Mouse (Mus musculus) cerebellum, postnatal 36 days (tissue): ENCODE measurements around the gene Zscan10.

Experiments used
- DNase-seq, 2 experiments: peaks; one replicate each; pipeline ENCODE4 v3.0.0; 2021 to 2022; ENCODE audit warnings: mixed read lengths in 2 of 2

Zscan10 gene

DNA sequence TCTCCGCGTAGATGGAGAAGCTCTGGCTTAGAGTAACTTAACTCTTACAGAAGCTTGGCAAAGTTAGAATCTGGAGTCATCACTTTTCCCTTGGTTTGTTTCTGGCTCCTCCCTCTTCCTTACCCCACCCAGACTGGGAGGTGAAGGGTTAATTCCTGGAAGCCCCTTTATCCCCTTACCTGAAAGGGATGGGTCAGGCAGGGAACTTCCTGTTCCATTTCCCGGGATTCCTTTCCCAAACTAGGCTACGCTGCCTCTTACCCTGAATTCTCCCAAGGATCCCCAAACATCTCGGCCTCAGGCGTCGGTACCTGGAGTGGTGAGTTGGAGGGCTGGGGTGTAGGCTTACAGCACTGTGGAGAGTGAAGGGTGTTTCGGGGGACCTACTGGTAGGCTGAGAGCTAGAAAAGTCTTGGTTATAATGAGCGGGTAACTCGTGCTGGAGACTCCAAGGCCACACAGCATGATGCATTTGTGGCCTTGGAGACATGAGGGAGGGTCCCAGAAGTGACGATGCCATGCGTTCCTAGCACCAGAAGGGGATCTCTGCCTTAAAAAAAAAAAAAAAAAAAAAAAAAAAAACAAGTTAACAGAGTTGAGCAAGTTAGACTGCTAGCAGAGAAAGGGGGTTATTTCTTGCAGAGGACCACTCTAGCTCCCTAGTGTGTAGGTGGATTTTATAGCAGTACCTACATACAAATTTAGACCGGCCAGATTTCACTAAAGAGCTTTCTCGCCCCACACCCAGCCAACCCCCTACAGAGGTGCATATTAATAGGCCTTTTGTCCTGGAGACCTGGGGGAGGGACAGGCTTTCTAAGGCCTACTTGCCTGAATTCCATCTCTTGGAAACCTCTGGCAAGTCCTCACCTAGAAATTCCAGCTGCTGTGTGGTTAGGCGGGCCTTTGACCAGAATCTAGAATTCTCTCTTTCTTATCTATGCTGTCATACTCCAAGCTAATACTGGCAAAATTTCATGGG lies at the start of gene Zscan10:
Gene Zscan10, plus strand, starts transcription at position 216 of the 982 bp plus-strand sequence.
- DNase-seq: no peak

DNA sequence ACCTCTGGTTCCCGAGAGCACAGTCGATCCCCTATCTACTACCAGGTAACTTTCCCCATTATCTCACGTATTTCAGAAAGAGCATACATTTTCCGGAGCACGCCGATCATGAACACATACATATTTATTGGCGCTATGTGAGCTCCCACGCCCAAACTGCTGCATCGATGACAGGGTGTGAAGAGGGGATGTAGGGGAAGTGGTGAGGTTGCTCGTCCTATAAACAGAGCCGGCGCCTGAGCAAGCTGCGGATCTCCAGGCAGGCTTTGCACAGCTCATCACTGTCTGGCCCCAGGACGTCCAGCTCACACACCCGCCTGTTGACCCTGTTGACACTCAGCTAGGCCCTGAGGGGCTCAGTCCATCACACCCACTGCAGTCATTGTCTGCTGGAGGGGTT lies 49.8 kb upstream of the Zscan10 start:
- peak in 1 of 2 experiments; percentile 38 for DNase-seq

DNA sequence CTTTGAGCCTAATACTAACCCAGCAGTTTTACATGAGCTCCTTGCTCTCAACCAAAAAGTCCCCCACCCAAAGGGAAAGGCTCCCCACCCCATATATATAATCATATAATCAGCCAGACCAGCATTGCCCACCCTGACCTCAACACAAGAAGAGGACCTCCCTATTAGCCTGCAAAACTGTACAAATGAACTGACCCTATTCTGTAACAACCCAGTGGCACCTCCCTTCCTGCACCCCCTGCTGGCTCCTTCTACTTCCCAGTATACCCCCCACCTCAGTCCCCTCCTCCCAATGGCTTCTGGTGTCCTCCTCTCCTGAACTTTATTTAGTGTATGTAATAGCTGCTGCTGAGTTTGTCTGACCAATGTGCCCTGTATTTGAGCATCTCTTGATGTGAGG lies 49.2 kb upstream of the Zscan10 start:
- no peak for DNase-seq

GRCm38 (mm10) chr17:23551963-23552362 lies 48.7 kb upstream of the Zscan10 start:
- no peak for DNase-seq

- DNase-seq: no peak
Measured at GRCm38 (mm10) chr17:23552896-23553633, 47.6 kb upstream of the Zscan10 start.

GRCm38 (mm10) chr17:23553634-23554120 lies 47.0 kb upstream of the Zscan10 start:
- DNase-seq: no peak

GRCm38 (mm10) chr17:23554321-23554720 lies 46.3 kb upstream of the Zscan10 start:
- DNase-seq: no peak

DNA sequence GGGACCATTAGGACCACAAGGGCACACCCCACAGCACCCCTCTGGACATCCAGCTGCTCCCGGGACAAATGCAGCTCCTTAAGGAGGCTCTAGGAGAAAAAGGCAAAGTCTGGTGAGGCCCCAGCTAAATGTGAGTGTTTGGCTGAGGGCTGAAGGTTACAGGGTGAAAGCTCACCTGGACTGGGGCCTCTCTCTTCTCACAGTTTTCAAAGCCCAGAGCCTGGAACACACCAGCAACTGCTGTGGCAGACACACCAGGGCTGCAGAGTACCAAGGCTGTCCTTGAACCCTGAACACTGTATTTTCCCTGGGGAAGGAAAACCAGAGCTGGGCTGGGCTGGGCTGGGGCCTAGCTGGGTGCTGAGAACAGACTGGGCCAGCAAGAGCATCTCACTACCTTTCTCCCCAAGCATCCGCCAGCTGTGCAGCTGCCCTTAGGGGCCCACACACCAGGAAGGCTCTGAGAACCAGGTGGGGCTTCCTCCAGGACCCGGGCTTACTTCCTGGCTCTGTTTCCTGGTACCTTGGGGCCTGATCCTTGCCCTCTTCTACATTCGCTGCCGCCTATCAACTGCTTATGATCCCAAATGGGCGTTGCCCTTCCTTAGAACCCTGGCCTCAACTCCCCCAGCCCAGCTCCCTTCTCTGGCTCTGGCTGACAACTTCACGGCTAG lies 45.3 kb upstream of the Zscan10 start:
- no peak for DNase-seq

GRCm38 (mm10) chr17:23559767-23560166 lies 40.9 kb upstream of the Zscan10 start:
- DNase-seq: peak; percentile 24 to 33

DNA sequence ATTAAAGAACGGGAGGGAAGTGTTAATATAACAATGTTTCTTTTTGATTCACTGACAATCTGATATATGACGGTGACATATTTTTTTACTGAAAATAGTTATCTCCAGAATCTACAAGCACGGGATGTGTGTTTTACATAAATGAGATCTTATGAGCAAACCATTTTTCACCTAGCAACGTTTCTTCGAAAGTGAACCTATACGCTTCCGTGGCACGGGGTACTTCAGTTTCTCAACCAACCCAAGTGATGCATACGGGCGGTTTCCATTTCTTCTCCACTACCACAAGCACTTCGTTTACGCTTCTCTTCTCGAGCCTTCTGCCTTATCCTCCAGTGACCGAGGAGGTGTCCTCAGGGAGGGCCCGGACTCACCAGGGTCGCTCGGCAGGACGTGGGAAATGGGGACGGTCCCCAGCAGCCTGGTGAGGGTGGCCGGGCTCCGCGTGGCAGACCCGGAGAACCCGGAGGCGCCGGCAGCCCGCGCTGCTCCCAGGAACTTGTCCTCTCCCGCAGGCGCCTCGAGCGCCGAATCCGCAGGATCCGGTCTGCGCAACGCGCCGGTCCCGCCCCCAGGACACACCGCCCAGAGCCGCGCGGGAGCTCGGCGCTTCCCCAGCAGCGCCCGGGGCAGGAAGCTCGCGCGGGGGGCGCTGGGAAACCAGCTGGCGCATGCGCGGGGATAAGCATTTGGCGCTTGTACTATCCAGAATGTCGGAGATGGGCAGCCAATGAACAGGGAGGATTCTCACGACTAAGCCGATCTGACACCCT lies 36.9 kb upstream of the Zscan10 start, which contains the start of gene Zfp213:
Gene Zfp213, minus strand, starts transcription at position 644 of the 773 bp plus-strand sequence.
- peak; percentile 96 to 98 for DNase-seq

DNA sequence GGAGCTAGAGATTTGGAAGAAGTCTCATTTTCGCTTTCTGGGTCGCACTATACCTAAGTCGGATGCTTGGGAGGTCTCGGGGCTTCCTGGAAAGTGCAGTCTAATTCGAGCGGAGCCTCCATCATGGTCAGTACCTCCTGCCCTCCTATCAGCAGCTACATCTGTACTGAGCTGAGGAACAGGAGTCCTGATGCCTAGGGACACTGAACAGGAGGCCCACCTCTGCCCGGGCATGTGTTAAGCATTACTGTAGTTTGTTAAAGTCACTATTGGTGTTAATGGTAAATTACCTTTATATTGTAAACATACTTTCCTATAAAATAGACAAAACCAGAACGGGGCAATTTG lies 36.3 kb upstream of the Zscan10 start:
- no peak for DNase-seq

DNA sequence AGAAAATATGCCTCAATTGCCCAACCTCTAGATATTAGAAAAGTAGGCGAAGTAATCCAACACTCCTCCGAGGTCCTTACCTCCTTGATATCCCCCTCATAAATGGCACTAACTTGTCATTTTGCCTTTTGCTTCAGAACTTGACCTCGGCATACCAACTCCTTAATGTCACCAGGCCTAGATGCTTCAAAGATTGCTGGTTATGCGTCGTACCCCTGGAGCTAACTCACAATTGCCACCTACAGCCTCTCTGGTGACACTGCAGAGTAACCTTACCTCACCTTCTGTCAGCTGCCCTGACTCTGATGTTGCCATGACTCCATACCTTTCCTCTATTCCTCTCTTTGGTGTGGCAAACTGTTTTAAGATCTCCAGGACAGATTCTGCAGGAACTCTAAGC lies 33.9 kb upstream of the Zscan10 start:
- no peak for DNase-seq

DNA sequence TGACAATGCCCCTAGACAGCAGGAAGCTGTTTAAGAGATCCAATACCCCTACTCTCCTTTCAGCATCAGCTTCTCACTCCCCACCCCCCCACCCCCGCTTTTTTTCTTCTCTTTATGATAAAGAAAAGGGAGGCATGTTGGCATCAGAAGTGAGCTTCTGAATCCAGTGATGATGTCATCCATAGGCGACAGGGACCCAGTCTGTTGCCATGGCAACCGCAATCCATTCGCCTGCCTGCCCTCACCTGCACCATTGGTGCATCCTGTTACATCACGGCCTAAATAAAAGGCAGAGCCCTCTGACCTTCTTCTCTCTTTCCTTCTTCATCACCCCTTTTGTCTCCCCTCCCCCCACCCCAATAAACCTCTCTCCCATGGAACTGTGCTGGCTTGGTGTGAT lies 32.3 kb upstream of the Zscan10 start:
- no peak for DNase-seq

DNA sequence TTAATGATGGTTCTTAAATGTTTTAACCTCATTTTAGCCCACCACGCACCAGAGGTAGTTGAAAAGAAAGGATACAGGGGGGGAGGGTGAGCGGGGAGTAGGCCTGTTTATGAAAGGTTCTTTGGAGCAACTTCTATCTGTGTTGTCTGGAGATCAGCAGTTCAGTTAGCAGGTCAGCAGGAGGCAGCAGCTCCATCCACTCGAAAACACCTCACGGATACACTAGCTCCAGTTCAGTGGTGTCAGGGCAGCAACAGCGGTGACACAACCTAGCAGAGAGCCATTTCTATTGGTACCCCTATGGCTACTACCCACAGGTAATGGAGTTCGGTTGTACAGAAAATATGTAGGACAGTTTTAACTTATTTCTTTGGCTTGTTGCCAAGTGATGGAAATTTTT lies 30.6 kb upstream of the Zscan10 start:
- DNase-seq: peak; percentile 29 to 40

DNA sequence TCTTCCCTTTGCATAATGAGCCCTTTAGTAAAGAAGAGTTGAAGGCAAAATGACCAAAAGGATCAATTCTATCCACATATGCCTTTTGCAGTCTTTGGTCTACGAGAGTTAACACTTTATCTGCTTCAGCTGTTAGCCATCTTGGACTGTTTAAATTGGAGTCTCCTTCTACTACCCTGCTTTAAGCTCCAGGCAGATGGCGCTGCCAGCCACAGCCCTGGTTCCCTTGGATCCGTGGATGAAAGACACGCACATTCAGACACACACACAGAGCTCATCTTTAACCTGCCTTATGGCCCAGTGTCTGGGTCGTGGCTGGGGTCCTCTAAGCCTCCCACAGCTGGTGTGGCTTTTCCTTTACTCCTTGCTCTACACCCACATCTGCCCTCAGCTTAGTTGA lies 29.6 kb upstream of the Zscan10 start:
- DNase-seq: no peak

DNA sequence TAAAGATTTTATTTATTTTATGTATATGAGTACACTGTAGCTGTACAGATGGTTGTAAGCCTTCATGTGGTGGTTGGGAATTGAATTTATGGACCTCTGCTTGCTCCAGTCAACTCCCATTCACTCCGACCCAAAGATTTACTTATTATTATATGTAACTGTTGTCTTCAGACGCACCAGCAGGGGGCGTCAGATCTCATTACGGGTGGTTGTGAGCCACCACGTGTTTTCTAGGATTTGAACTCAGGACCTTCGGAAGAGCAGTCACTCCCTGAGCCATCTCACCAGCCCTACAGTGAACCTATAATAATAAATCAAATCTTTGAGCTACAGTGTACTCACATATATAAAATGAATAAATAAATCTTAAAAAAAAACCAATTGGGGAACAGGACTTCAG lies 28.6 kb upstream of the Zscan10 start:
- DNase-seq: no peak

GRCm38 (mm10) chr17:23574130-23574529 lies 26.5 kb upstream of the Zscan10 start:
- DNase-seq: no peak

GRCm38 (mm10) chr17:23575951-23576552 lies 24.6 kb upstream of the Zscan10 start:
- no peak for DNase-seq

- no peak for DNase-seq
Measured at GRCm38 (mm10) chr17:23584786-23585185, 15.9 kb upstream of the Zscan10 start.

- DNase-seq: peak; percentile 66 to 78
Measured at GRCm38 (mm10) chr17:23585721-23586491, 14.8 kb upstream of the Zscan10 start.

- DNase-seq: no peak
Measured at GRCm38 (mm10) chr17:23587253-23587652, 13.4 kb upstream of the Zscan10 start.
